In the genomic region with DNA sequence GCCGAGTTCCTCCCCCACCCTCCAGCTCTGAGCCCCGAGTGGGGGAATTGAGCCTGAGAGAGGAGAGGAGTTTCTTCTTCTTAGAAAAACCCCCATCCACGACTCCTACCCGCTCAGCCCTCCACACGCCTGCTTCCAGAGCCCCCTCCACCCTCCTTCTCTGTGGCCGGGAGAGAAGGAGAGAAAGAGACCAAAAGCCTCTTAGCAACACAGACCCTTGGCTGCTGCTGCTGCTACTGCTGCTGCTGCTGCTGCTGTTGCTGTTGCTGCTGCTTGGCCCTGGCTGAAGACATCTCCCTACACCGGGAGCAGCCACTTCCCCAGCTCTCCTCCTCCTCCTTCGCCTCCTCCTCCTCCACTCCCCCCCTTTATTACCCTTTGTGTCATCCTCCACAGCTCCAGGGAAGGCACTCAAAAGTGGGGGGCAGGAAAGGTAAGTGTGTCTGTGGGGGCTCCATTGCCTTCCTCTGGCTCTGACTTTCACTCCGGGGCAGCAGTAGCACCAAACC, we compare ENCODE assay signal across 8 mouse cellular contexts. TPM values are rescaled to one million over a fixed set of nuclear protein-coding genes. Genes with fewer than 3 reads are reported as not detected.
DNase-seq lines count a peak whose midpoint lies in the region; ATAC-seq and TF ChIP-seq lines count a peak whose summit lies in the region.

No protein-coding gene starts in this region.

- H3K9me3 ChIP-seq in midbrain, embryonic 16.5 days (replicated peaks; ENCODE audit: control insufficient read depth, low read length, poor library complexity, severe bottlenecking), result no peaks in the 10 kb centered on the region

- DNase-seq in thymus, adult 2 months, result peak; percentile 63
- DNase-seq in thymus, postnatal 10 days (ENCODE audit: low spot score in 2 of 2), result no peak
- peak; percentile 64 for DNase-seq in embryo, embryonic 10.5 days (ENCODE audit: low spot score)
- peak; percentile 34 for DNase-seq in gastrocnemius, postnatal 25 days
- DNase-seq in kidney, adult 11 months, result peak; percentile 44
- DNase-seq in liver, result peak; percentile 47
- peak; percentile 30 to 77 for DNase-seq in spleen, postnatal 4 days (ENCODE audit: low spot score in 2 of 2)

- H3K4me2 ChIP-seq in midbrain, embryonic 16.5 days (ENCODE audit: low read length), result peak overlapping the region; percentile 70

- peak; percentile 76 for ATAC-seq in midbrain, embryonic 16.5 days

- peak overlapping the region; percentile 93 for H3K27ac ChIP-seq in thymus, adult 2 months (ENCODE audit: control insufficient read depth, insufficient read depth, low read length)
- peak overlapping the region; percentile 90 for H3K27ac ChIP-seq in midbrain, embryonic 16.5 days (ENCODE audit: low read length)

- no peaks in the 10 kb centered on the region for H3K4me1 ChIP-seq in thymus, adult 2 months (replicated peaks; ENCODE audit: control insufficient read depth, insufficient read depth, low read length)
- peaks cover 21% of the 10 kb centered on the region for H3K4me1 ChIP-seq in midbrain, embryonic 16.5 days (ENCODE audit: control insufficient read depth, insufficient read depth, low read length)

- TF ChIP-seq POLR2A in thymus, adult 2 months (IDR thresholded peaks at IDR 0.05; ENCODE audit: control insufficient read depth, extremely low read depth, insufficient read depth, low read length, poor library complexity), result no peak

- TF ChIP-seq CTCF in thymus, adult 2 months (IDR thresholded peaks at IDR 0.05; ENCODE audit: borderline replicate concordance, control insufficient read depth, extremely low read depth, insufficient read depth, low read length, poor library complexity), result peak; percentile 18; the same call in 1 of the 2 replicates

- 0% methylated on average over 9 of the region's 9 CpGs for WGBS in thymus, adult 2 months
- WGBS in midbrain, embryonic 16.5 days, result 0% methylated on average over 8 of the region's 9 CpGs

- no peaks in the 10 kb centered on the region for H3K27me3 ChIP-seq in thymus, adult 2 months (ENCODE audit: control insufficient read depth, insufficient read depth, low read length)
- no peaks in the 10 kb centered on the region for H3K27me3 ChIP-seq in midbrain, embryonic 16.5 days (ENCODE audit: control insufficient read depth, insufficient read depth, low read depth, low read length)

- peak overlapping the region; percentile 77 for H3K9ac ChIP-seq in midbrain, embryonic 16.5 days (ENCODE audit: low read depth, low read length)

- no peaks in the 10 kb centered on the region for H3K36me3 ChIP-seq in thymus, adult 2 months (ENCODE audit: control insufficient read depth, insufficient read depth, low read length)
- no peaks in the 10 kb centered on the region for H3K36me3 ChIP-seq in midbrain, embryonic 16.5 days (ENCODE audit: control insufficient read depth, insufficient read depth, low read length)

- peak overlapping the region; percentile 89 for H3K4me3 ChIP-seq in thymus, adult 2 months (ENCODE audit: control insufficient read depth, insufficient read depth, low read length)
- peak overlapping the region; percentile 70 for H3K4me3 ChIP-seq in midbrain, embryonic 16.5 days (ENCODE audit: low read depth, low read length)

RNA-seq across cellular contexts. Expression of a gene that starts 0.3 kb away (rescaled TPM):
- 19.0 and 21.7 TPM in 2 replicates for polyA plus RNA-seq in thymus, adult 2 months (2012; rRNA removed)
- total RNA-seq in gastrocnemius, postnatal 25 days (2021), result 10 to 100 TPM; 25.5 to 28.1 TPM
- 89.1 and 89.8 TPM in 2 replicates for polyA plus RNA-seq in midbrain, embryonic 16.5 days (2015; fragmentation: Nextera tagmentation; extraction: Ambion mirVana)

RNA-seq across cellular contexts. Expression of a gene that starts 0.5 kb away (rescaled TPM):
- polyA plus RNA-seq in thymus, adult 2 months (2012; rRNA removed), result 10.0 and 10.7 TPM in 2 replicates
- 10 to 100 TPM; 25.9 to 29.1 TPM for total RNA-seq in gastrocnemius, postnatal 25 days (2021)
- polyA plus RNA-seq in midbrain, embryonic 16.5 days (2015; fragmentation: Nextera tagmentation; extraction: Ambion mirVana), result 32.4 and 37.7 TPM in 2 replicates

Comparison
In these comparisons a context has a peak if more than half of its experiments do, and no peak if none do; other contexts are left out.
1. DNase-seq: peak in thymus, adult 2 months (single experiment), embryo, embryonic 10.5 days (single experiment), gastrocnemius, postnatal 25 days (single experiment), kidney, adult 11 months (single experiment), liver (single experiment) and spleen, postnatal 4 days (2 of 2); none in thymus, postnatal 10 days (0 of 2).